Mouse (Mus musculus) liver, embryonic 14.5 days (tissue): ENCODE results near the gene Ntan1. TPM values are rescaled to one million over a fixed set of nuclear protein-coding genes. Genes with fewer than 3 reads are reported as not detected.

Experiments
- ATAC-seq: fragments of 200-750 bp; cut with Nextera tagmentation; 2 replicates; pipeline ENCODE4 v1.8.0; 2017; ENCODE audit warnings: moderate number of reproducible peaks, mild to moderate bottlenecking, moderate library complexity; ENCODE audit not compliant: insufficient read depth
- DNase-seq, 3 experiments: peaks; one replicate each; pipeline ENCODE4 v3.0.0-alpha.2; 2012 to 2013; ENCODE audit warnings: low read depth in 3 of 3, low spot score in 3 of 3
- H3K27ac ChIP-seq: fragments of 300-500 bp; sonication (generic); 2 replicates; pipeline ENCODE4 v1.5.1; 2014; ENCODE audit warnings: moderate library complexity, mild to moderate bottlenecking, control low read depth, inconsistent platforms
- H3K27me3 ChIP-seq: fragments of 300-500 bp; sonication (generic); 2 replicates; pipeline ENCODE4 v1.6.1; 2014; ENCODE audit warnings: mild to moderate bottlenecking, low read length, moderate library complexity; ENCODE audit not compliant: control insufficient read depth, insufficient read depth
- H3K36me3 ChIP-seq: fragments of 300-500 bp; sonication (generic); replicated peaks from 2 replicates; pipeline ENCODE4 v1.6.1; 2014; ENCODE audit warnings: low read depth; ENCODE audit not compliant: control insufficient read depth, insufficient read depth
- H3K4me1 ChIP-seq, 2 experiments: fragments of 200-500 bp in 1 of 2; fragments of 300-500 bp in 1 of 2; sonication (generic) in 1 of 2; replicated peaks; 2 replicates each; pipeline ENCODE4 v1.6.1; 2012 to 2014; ENCODE audit warnings: antibody characterized with exemption in 1 of 2, inconsistent platforms in 1 of 2, low read length in 1 of 2; ENCODE audit not compliant: control insufficient read depth in 2 of 2, insufficient read depth in 2 of 2
- H3K4me2 ChIP-seq: fragments of 300-500 bp; sonication (generic); 2 replicates; pipeline ENCODE4 v1.6.1; 2014; ENCODE audit warnings: low read depth, mild to moderate bottlenecking, control low read depth, moderate library complexity
- H3K4me3 ChIP-seq, 2 experiments: fragments of 200-500 bp in 1 of 2; fragments of 300-500 bp in 1 of 2; sonication (generic) in 1 of 2; 2 replicates each; pipeline ENCODE4 v1.5.1; 2012 to 2014; ENCODE audit warnings: low read depth in 2 of 2, low read length in 2 of 2, mild to moderate bottlenecking in 2 of 2, control low read depth in 1 of 2, inconsistent platforms in 1 of 2, moderate library complexity in 1 of 2; ENCODE audit not compliant: insufficient read depth in 1 of 2
- H3K9ac ChIP-seq: fragments of 300-500 bp; sonication (generic); replicated peaks from 2 replicates; pipeline ENCODE4 v1.6.1; 2014; ENCODE audit warnings: mild to moderate bottlenecking, control low read depth, moderate library complexity
- H3K9me3 ChIP-seq: fragments of 300-500 bp; sonication (generic); 2 replicates; pipeline ENCODE4 v1.6.1; 2016; ENCODE audit warnings: low read length, mixed read lengths; ENCODE audit not compliant: control insufficient read depth
- CTCF ChIP-seq: IDR thresholded peaks from 2 replicates; pipeline ENCODE4 v1.5.1; 2016; ENCODE audit warnings: antibody characterized with exemption, low read depth, control low read depth
- EP300 ChIP-seq: IDR thresholded peaks from 2 replicates; pipeline ENCODE4 v1.6.1; 2016; ENCODE audit warnings: antibody characterized with exemption, low read depth
- WGBS: fragments of 180-500 bp; shearing (Covaris S2); extraction: QIAGEN DNeasy Blood & Tissue Kit; methylation state at CpG from one replicate; pipeline ENCODE4 v1.1.7; 2014; ENCODE audit not compliant: insufficient replicate concordance; 5-methylcytosine and 5-hydroxymethylcytosine counted together
- polyA plus RNA-seq, 2 experiments: library from polyadenylated mRNA; depleted of rRNA in 1 of 2; stranded (reverse) in 1 of 2; unstranded in 1 of 2; fragments of >200 nt; fragmentation: Nextera tagmentation in 1 of 2; extraction: Ambion mirVana in 1 of 2; gene quantifications; 2 replicates each; pipeline versions ENCODE4 v1.2.1 to v1.2.3; 2012 to 2014

Gene Ntan1
- polyA plus RNA-seq, 2 experiments = 16.0 to 41.7 TPM

GRCm38 (mm10) chr16:13801231-13801630 is 17.4 kb upstream of the Ntan1 start:
- H3K36me3 ChIP-seq = peaks cover 41% of the 10 kb centered on the region
- TF ChIP-seq CTCF = no peak
- TF ChIP-seq EP300 = no peak
- no peaks in the 10 kb centered on the region for H3K27me3 ChIP-seq
- DNase-seq (no peak), ATAC-seq (no peak)
- no peak overlapping the region for H3K4me2 ChIP-seq
- H3K9me3 ChIP-seq = no peaks in the 10 kb centered on the region
- no peak overlapping the region for H3K9ac ChIP-seq
- no peak overlapping the region for H3K4me3 ChIP-seq
- no peak overlapping the region for H3K27ac ChIP-seq
- WGBS = 75% methylated on average over 4 of the region's 4 CpGs
- H3K4me1 ChIP-seq = no peaks in the 10 kb centered on the region

- Histone ChIP-seq H3K36me3 (peaks cover 34% of the 10 kb centered on the region), H3K27ac (no peak overlapping the region), H3K4me1 (no peaks in the 10 kb centered on the region), H3K9me3 (no peaks in the 10 kb centered on the region), H3K9ac (no peak overlapping the region), H3K4me2 (no peak overlapping the region), H3K27me3 (no peaks in the 10 kb centered on the region), H3K4me3 (no peak overlapping the region)
- ATAC-seq = no peak
- DNase-seq = no peak
- TF ChIP-seq EP300 = no peak
- 0 out of 2 replicates have a peak, but pooled peaks have one; percentile 5 for TF ChIP-seq CTCF
- 74% methylated on average over 5 of the region's 5 CpGs for WGBS
Observed at GRCm38 (mm10) chr16:13804666-13805065, 14.0 kb upstream of the Ntan1 start.

GRCm38 (mm10) chr16:13807616-13808015 is 11.0 kb upstream of the Ntan1 start:
- Histone ChIP-seq H3K4me2 (no peak overlapping the region), H3K36me3 (peaks cover 41% of the 10 kb centered on the region), H3K9ac (no peak overlapping the region), H3K4me1 (no peaks in the 10 kb centered on the region), H3K27ac (no peak overlapping the region), H3K9me3 (no peaks in the 10 kb centered on the region), H3K4me3 (no peak overlapping the region), H3K27me3 (no peaks in the 10 kb centered on the region)
- DNase-seq (no peak), ATAC-seq (no peak)
- WGBS = 82% methylated on average over 4 of the region's 4 CpGs
- TF ChIP-seq CTCF (no peak), EP300 (no peak)

GRCm38 (mm10) chr16:13808410-13808809 is 10.2 kb upstream of the Ntan1 start:
- no peaks in the 10 kb centered on the region for H3K4me1 ChIP-seq
- H3K27me3 ChIP-seq = no peaks in the 10 kb centered on the region
- TF ChIP-seq EP300 (no peak), CTCF (no peak)
- DNase-seq = no peak
- H3K27ac ChIP-seq = no peak overlapping the region
- H3K9me3 ChIP-seq = no peaks in the 10 kb centered on the region
- no peak overlapping the region for H3K4me3 ChIP-seq
- H3K36me3 ChIP-seq = peaks cover 45% of the 10 kb centered on the region
- no peak overlapping the region for H3K9ac ChIP-seq
- no peak overlapping the region for H3K4me2 ChIP-seq
- ATAC-seq = no peak
- WGBS = 83% methylated on average over 7 of the region's 7 CpGs

- TF ChIP-seq EP300 (no peak), CTCF (0 out of 2 replicates have a peak, but pooled peaks have one; percentile 16)
- 79% methylated on average over 6 of the region's 6 CpGs for WGBS
Observed at GRCm38 (mm10) chr16:13812152-13812551, 6.5 kb upstream of the Ntan1 start.

More at GRCm38 (mm10) chr16:13812152-13812551, 6.5 kb upstream of the Ntan1 start:
- Histone ChIP-seq H3K4me2 (no peak overlapping the region), H3K9me3 (no peaks in the 10 kb centered on the region), H3K4me1 (no peaks in the 10 kb centered on the region), H3K9ac (no peak overlapping the region), H3K27me3 (no peaks in the 10 kb centered on the region), H3K4me3 (no peak overlapping the region), H3K36me3 (peaks cover 41% of the 10 kb centered on the region), H3K27ac (no peak overlapping the region)
- DNase-seq (no peak), ATAC-seq (no peak)
